Mouse (Mus musculus): ENCODE results near the gene Hsp90aa1. TPM values are rescaled to one million over a fixed set of nuclear protein-coding genes. Genes with fewer than 3 reads are reported as not detected.
"Not testable (repeated sequence)": the region's sequence is repeated elsewhere in the genome, so short reads cannot be mapped to it uniquely, and the experiment has no call there.

Hsp90aa1 gene
- polyA plus RNA-seq, 1 experiment: 253 TPM

- Histone ChIP-seq H3K79me3 (ENCODE audit: low read depth) (peaks cover 30% of the 10 kb centered on the region), H3ac (ENCODE audit: control insufficient read depth, insufficient read length, low read depth) (no peak overlapping the region), H3K36me3 (ENCODE audit: control insufficient read depth, insufficient read depth) (no peaks in the 10 kb centered on the region), H3K79me2 (ENCODE audit: control insufficient read depth, insufficient read depth) (peaks cover 39% of the 10 kb centered on the region), H3K27me3 (ENCODE audit: control insufficient read depth, insufficient read depth, insufficient read length) (no peaks in the 10 kb centered on the region), H3K4me3 (ENCODE audit: insufficient read depth, poor library complexity, severe bottlenecking) (no peak overlapping the region)
- no peak for TF ChIP-seq CEBPB (IDR thresholded peaks at IDR 0.05; ENCODE audit: low read depth)
- no peak for TF ChIP-seq CTCF (IDR thresholded peaks at IDR 0.05; ENCODE audit: control insufficient read depth, insufficient read depth, insufficient read length)
- no peak for TF ChIP-seq MYOG (IDR thresholded peaks at IDR 0.05; ENCODE audit: control insufficient read depth, extremely low read depth, insufficient read length)
- TF ChIP-seq FOSL1 (IDR thresholded peaks at IDR 0.05; ENCODE audit: insufficient read depth, low read length, poor library complexity, severe bottlenecking): no peak
- no peak for TF ChIP-seq MAX (IDR thresholded peaks at IDR 0.05)
- no peak for TF ChIP-seq USF1 (IDR thresholded peaks at IDR 0.05; ENCODE audit: low read depth)
- TF ChIP-seq MYOD1 (IDR thresholded peaks at IDR 0.05; ENCODE audit: control insufficient read depth, insufficient read length, low read depth): no peak
Observed at GRCm38 (mm10) chr12:110736641-110737040, 34.1 kb upstream of the Hsp90aa1 start.

GRCm38 (mm10) chr12:110733254-110733653, 30.7 kb upstream of the Hsp90aa1 start:
- H3K79me2 ChIP-seq (ENCODE audit: control insufficient read depth, insufficient read depth); H3K27me3 ChIP-seq (ENCODE audit: control insufficient read depth, insufficient read depth, insufficient read length); H3K79me3 ChIP-seq (ENCODE audit: low read depth); H3K4me3 ChIP-seq (ENCODE audit: insufficient read depth, poor library complexity, severe bottlenecking); H3ac ChIP-seq (ENCODE audit: control insufficient read depth, insufficient read length, low read depth); H3K36me3 ChIP-seq (ENCODE audit: control insufficient read depth, insufficient read depth): not testable (repeated sequence)

- H3K4me3 ChIP-seq (ENCODE audit: insufficient read depth, poor library complexity, severe bottlenecking): no peak overlapping the region
- H3K79me3 ChIP-seq (ENCODE audit: low read depth): no peaks in the 10 kb centered on the region
- TF ChIP-seq MYOD1 (IDR thresholded peaks at IDR 0.05; ENCODE audit: control insufficient read depth, insufficient read length, low read depth) (no peak), FOSL1 (IDR thresholded peaks at IDR 0.05; ENCODE audit: insufficient read depth, low read length, poor library complexity, severe bottlenecking) (no peak), CEBPB (IDR thresholded peaks at IDR 0.05; ENCODE audit: low read depth) (no peak), USF1 (IDR thresholded peaks at IDR 0.05; ENCODE audit: low read depth) (no peak), MYOG (IDR thresholded peaks at IDR 0.05; ENCODE audit: control insufficient read depth, extremely low read depth, insufficient read length) (no peak), CTCF (IDR thresholded peaks at IDR 0.05; ENCODE audit: control insufficient read depth, insufficient read depth, insufficient read length) (no peak), MAX (IDR thresholded peaks at IDR 0.05) (no peak)
- no peaks in the 10 kb centered on the region for H3K79me2 ChIP-seq (ENCODE audit: control insufficient read depth, insufficient read depth)
- no peaks in the 10 kb centered on the region for H3K36me3 ChIP-seq (ENCODE audit: control insufficient read depth, insufficient read depth)
- H3K27me3 ChIP-seq (ENCODE audit: control insufficient read depth, insufficient read depth, insufficient read length): no peaks in the 10 kb centered on the region
- H3ac ChIP-seq (ENCODE audit: control insufficient read depth, insufficient read length, low read depth): no peak overlapping the region
Observed at GRCm38 (mm10) chr12:110726428-110726827, 23.9 kb upstream of the Hsp90aa1 start.

- no peaks in the 10 kb centered on the region for H3K79me2 ChIP-seq (ENCODE audit: control insufficient read depth, insufficient read depth)
- H3K4me3 ChIP-seq (ENCODE audit: insufficient read depth, poor library complexity, severe bottlenecking): no peak overlapping the region
- no peaks in the 10 kb centered on the region for H3K36me3 ChIP-seq (ENCODE audit: control insufficient read depth, insufficient read depth)
- H3K79me3 ChIP-seq (ENCODE audit: low read depth): no peaks in the 10 kb centered on the region
- H3ac ChIP-seq (ENCODE audit: control insufficient read depth, insufficient read length, low read depth): no peak overlapping the region
- TF ChIP-seq MYOD1 (IDR thresholded peaks at IDR 0.05; ENCODE audit: control insufficient read depth, insufficient read length, low read depth) (peak; percentile 63), USF1 (IDR thresholded peaks at IDR 0.05; ENCODE audit: low read depth) (no peak)
- no peaks in the 10 kb centered on the region for H3K27me3 ChIP-seq (ENCODE audit: control insufficient read depth, insufficient read depth, insufficient read length)
Observed at GRCm38 (mm10) chr12:110725489-110725888, 23.0 kb upstream of the Hsp90aa1 start.

GRCm38 (mm10) chr12:110725051-110725450, 22.5 kb upstream of the Hsp90aa1 start:
- H3K79me2 ChIP-seq (ENCODE audit: control insufficient read depth, insufficient read depth): no peaks in the 10 kb centered on the region
- TF ChIP-seq MAX (IDR thresholded peaks at IDR 0.05) (no peak), CEBPB (IDR thresholded peaks at IDR 0.05; ENCODE audit: low read depth) (no peak), MYOG (IDR thresholded peaks at IDR 0.05; ENCODE audit: control insufficient read depth, extremely low read depth, insufficient read length) (no peak), MYOD1 (IDR thresholded peaks at IDR 0.05; ENCODE audit: control insufficient read depth, insufficient read length, low read depth) (no peak), CTCF (IDR thresholded peaks at IDR 0.05; ENCODE audit: control insufficient read depth, insufficient read depth, insufficient read length) (no peak), USF1 (IDR thresholded peaks at IDR 0.05; ENCODE audit: low read depth) (no peak), FOSL1 (IDR thresholded peaks at IDR 0.05; ENCODE audit: insufficient read depth, low read length, poor library complexity, severe bottlenecking) (no peak)
- no peak overlapping the region for H3ac ChIP-seq (ENCODE audit: control insufficient read depth, insufficient read length, low read depth)
- no peaks in the 10 kb centered on the region for H3K27me3 ChIP-seq (ENCODE audit: control insufficient read depth, insufficient read depth, insufficient read length)
- H3K79me3 ChIP-seq (ENCODE audit: low read depth): no peaks in the 10 kb centered on the region
- no peak overlapping the region for H3K4me3 ChIP-seq (ENCODE audit: insufficient read depth, poor library complexity, severe bottlenecking)
- no peaks in the 10 kb centered on the region for H3K36me3 ChIP-seq (ENCODE audit: control insufficient read depth, insufficient read depth)

- Histone ChIP-seq H3K79me2 (ENCODE audit: control insufficient read depth, insufficient read depth) (no peaks in the 10 kb centered on the region), H3K27me3 (ENCODE audit: control insufficient read depth, insufficient read depth, insufficient read length) (no peaks in the 10 kb centered on the region), H3ac (ENCODE audit: control insufficient read depth, insufficient read length, low read depth) (no peak overlapping the region)
Observed at GRCm38 (mm10) chr12:110716004-110716403, 13.5 kb upstream of the Hsp90aa1 start.

More at GRCm38 (mm10) chr12:110716004-110716403, 13.5 kb upstream of the Hsp90aa1 start:
- Histone ChIP-seq H3K4me3 (ENCODE audit: insufficient read depth, poor library complexity, severe bottlenecking) (no peak overlapping the region), H3K36me3 (ENCODE audit: control insufficient read depth, insufficient read depth) (no peaks in the 10 kb centered on the region), H3K79me3 (ENCODE audit: low read depth) (no peaks in the 10 kb centered on the region)
- TF ChIP-seq CTCF (IDR thresholded peaks at IDR 0.05; ENCODE audit: control insufficient read depth, insufficient read depth, insufficient read length): no peak
- TF ChIP-seq MAX (IDR thresholded peaks at IDR 0.05): no peak
- TF ChIP-seq CEBPB (IDR thresholded peaks at IDR 0.05; ENCODE audit: low read depth): no peak
- no peak for TF ChIP-seq MYOG (IDR thresholded peaks at IDR 0.05; ENCODE audit: control insufficient read depth, extremely low read depth, insufficient read length)
- TF ChIP-seq FOSL1 (IDR thresholded peaks at IDR 0.05; ENCODE audit: insufficient read depth, low read length, poor library complexity, severe bottlenecking): no peak
- no peak for TF ChIP-seq USF1 (IDR thresholded peaks at IDR 0.05; ENCODE audit: low read depth)
- TF ChIP-seq MYOD1 (IDR thresholded peaks at IDR 0.05; ENCODE audit: control insufficient read depth, insufficient read length, low read depth): no peak

Data from C2C12 (cell line).